Mouse (Mus musculus) layer of hippocampus, adult 9-11 months (tissue): ENCODE measurements around the gene Rpl18a.

Source experiments
- DNase-seq: peaks from one replicate; pipeline ENCODE4 v3.0.0; 2022

Rpl18a gene

DNA sequence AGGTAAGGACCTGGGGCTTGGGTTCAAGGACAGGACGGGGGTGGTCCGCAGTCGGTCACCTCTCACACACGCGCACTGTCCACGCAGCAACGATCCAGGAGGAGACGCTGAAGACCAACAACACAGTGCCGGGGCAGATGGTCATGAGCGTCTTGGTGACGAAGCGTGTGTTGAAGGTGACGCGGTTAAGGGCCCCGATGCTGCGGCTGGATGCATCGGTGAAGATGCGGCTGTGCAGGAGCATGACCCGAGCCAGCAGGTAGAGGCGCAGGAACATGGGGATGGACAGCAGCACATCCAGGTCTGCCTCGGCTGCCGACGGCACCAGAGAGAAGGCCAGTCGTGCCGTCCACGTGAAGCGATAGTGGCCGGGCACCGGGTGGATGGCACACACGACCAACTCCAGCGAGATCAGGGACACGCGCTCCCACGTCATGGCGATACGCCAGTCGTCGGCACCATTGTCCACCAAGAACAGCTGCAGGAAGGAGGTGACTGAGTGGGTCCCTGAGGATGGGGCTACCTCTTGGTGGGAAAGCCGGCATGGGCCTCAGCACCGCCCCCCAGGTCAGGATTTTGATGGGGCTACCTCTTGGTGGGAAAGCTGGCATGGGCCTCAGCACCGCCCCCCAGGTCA, 44.5 kb downstream of the Rpl18a start:
- no peak for DNase-seq

DNA sequence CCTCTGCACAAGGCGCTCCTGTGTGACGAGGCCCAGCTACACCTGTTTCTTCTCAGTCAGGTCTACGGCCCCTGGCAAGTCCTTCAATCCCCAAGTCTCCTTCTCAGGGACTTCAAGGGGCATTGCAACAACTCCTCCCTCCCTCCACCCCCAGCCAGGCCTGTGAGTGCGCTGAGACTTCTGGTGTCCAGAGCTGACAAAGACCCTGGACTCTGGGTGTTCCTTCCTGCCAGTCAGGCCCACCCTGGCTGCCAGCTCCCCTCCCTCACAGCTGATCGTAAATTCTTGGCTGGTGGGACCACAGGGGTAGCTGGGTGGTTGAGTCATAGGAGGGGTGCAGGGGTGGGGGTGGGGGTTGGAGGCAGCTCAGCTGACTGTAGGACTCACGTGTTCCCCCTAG, 45.4 kb downstream of the Rpl18a start:
- DNase-seq: no peak

DNA sequence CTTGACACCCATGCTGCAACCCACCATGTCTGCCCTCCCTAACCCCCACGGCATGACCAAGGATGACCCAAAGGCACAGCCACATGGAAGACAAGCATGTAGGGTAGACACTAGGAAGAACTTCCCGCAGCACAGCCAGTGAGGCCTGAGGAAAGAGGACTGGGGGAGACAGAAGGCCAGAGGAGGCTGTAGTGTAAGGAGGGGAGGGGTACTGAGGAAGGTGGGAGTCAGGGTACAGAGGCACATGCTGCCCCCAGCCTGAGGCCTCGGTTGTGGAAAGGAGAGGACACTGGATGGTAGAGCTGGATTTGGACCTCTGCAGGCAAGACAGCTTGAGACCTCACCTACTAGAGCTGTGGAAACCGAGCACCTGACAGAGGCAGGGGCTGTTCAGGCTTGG, 46.3 kb downstream of the Rpl18a start:
- DNase-seq: no peak

DNA sequence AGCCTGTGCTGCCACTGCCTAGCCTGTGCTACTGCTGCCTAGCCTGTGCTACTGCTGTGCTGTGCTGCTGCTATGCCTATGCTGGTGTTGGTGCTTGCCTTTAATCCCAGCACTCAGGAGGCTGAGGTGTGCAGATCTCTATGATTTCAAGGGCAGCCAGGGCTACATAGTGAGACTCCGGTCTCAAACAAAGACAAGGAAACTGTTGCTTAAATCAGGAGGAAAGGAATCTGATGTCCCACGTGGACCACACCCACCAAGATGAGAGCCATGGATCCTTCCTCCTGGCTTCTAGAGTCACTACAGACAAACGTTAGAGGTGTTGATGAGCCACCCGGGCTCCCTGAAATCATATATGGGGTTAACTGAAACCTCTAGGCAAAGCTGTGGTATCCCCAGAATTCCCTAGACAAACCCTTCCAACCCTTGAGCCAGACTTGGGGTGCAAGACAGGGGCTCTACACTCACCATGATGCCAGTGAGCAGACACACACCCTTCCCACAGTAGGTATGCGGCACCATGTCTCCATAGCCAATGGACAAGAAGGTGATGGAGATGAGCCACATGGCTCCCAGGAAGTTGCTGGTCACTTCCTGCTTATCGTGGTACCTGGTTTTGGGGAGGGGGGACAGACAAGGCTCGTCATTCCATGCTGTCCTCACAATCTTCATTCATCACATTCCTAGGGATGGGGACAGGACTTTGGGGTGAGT, 46.9 kb downstream of the Rpl18a start:
- DNase-seq: no peak

- no peak for DNase-seq
These were observed 47.8 kb downstream of the Rpl18a start for GRCm38 (mm10) chr8:70849333-70849990.

DNA sequence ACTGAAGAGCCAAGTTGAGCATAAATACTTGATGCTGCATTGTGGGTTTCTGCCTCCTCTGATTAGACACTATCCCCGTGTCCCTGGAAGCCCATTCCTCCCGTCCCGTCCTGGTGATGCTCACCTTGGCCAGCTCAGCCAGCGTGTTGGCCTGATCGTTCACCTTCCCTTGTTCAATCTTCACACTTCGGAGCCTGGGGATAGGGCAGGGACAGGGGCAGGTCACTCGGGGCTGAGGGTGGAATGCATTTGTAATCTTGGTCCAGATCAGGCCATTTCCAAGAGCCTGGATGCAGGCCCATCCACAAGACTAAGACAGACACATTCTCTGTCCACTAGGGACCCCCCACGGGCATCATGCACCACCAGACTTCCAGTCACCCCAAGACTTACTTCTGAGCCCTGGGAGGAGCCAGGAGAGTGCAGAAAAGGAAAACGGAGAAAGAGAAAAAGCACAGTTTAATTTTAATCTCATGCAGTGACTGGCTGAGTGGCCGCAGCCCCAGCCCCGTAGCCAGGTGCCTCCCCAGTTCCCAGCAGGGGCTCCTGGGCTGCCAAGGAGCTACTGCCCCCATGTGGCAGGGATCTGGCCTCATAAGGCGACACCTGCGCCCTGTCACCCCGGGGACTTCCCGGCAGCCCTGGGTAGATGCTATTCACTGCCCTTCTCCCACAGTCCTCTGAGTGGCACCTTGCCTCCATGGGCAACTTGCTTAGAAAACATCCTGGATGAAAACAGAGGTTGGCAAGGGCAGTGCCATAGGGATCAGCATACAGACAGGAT, 50.6 kb downstream of the Rpl18a start:
- no peak for DNase-seq

- DNase-seq: no peak
These were observed 52.1 kb downstream of the Rpl18a start for GRCm38 (mm10) chr8:70845108-70845507.
